In genomic region chr17:45815341-45815740, GRCm38 (mm10) we compare ENCODE assay signal across 16 mouse cellular contexts.
DNase-seq lines count a peak whose midpoint lies in the region; ATAC-seq and TF ChIP-seq lines count a peak whose summit lies in the region.
"Had no signal": no experiment of that assay in that cellular context is flagged by ENCODE, and none has a peak within 500 bp of the region (broad histone marks: within the 10 kb centered on the region; RNA-seq: fewer than 3 reads in every experiment).

No protein-coding gene starts in this region.

- H3K4me1 ChIP-seq in forebrain, embryonic 14.5 days (ENCODE audit: control insufficient read depth, insufficient read depth, low read length), result no peaks in the 10 kb centered on the region
- H3K4me1 ChIP-seq in forebrain, embryonic 16.5 days (replicated peaks; ENCODE audit: control insufficient read depth, insufficient read depth, low read length), result no peaks in the 10 kb centered on the region
- H3K4me1 ChIP-seq in lung, embryonic 14.5 days (ENCODE audit: insufficient read depth), result peaks cover 11% of the 10 kb centered on the region
- H3K4me1 ChIP-seq: midbrain, embryonic 13.5 days had no signal

- no peak overlapping the region for H3K27ac ChIP-seq in forebrain, embryonic 14.5 days (ENCODE audit: low read depth, low read length)
- no peak overlapping the region for H3K27ac ChIP-seq in forebrain, embryonic 16.5 days (ENCODE audit: low read length)
- peak overlapping the region; percentile 46; the same call in 1 of the 2 replicates for H3K27ac ChIP-seq in lung, embryonic 14.5 days (ENCODE audit: low read depth)
- H3K27ac ChIP-seq: kidney, postnatal 0 days; midbrain, embryonic 13.5 days; neural tube, embryonic 12.5 days; stomach, postnatal 0 days had no signal

- no peak for ATAC-seq in forebrain, embryonic 14.5 days
- ATAC-seq in forebrain, embryonic 16.5 days, result no peak
- ATAC-seq in lung, embryonic 14.5 days (ENCODE audit: insufficient read depth), result peak; percentile 29; the same call in 1 of the 2 replicates
- peak; percentile 33; the same call in 1 of the 2 replicates for ATAC-seq in common myeloid progenitor, adult 5-6 weeks (replicated peaks; ENCODE audit: low read depth, poor library complexity, severe bottlenecking)
- ATAC-seq in megakaryocyte-erythroid progenitor cell, adult 5-6 weeks (replicated peaks; ENCODE audit: low FRiP score, low TSS enrichment, poor library complexity, severe bottlenecking), result peak; percentile 22; the same call in 1 of the 2 replicates
- no peak for ATAC-seq in monocyte, adult 5-6 weeks (replicated peaks; ENCODE audit: insufficient number of reproducible peaks, low FRiP score, low TSS enrichment, poor library complexity, severe bottlenecking)
- ATAC-seq: activated CD4-positive, CD25-positive, alpha-beta regulatory T cell, adult 4 months; midbrain, embryonic 13.5 days had no signal

- no peaks in the 10 kb centered on the region for H3K36me3 ChIP-seq in forebrain, embryonic 14.5 days (ENCODE audit: control insufficient read depth, insufficient read depth, low read length)
- no peaks in the 10 kb centered on the region for H3K36me3 ChIP-seq in forebrain, embryonic 16.5 days (ENCODE audit: control insufficient read depth, insufficient read depth)
- H3K36me3 ChIP-seq in lung, embryonic 14.5 days (ENCODE audit: insufficient read depth), result no peaks in the 10 kb centered on the region
- H3K36me3 ChIP-seq: midbrain, embryonic 13.5 days; neural tube, embryonic 12.5 days had no signal

- H3K27me3 ChIP-seq in forebrain, embryonic 14.5 days (replicated peaks; ENCODE audit: control insufficient read depth, insufficient read depth, low read length), result no peaks in the 10 kb centered on the region
- H3K27me3 ChIP-seq in forebrain, embryonic 16.5 days (replicated peaks; ENCODE audit: control insufficient read depth, insufficient read depth, low read length), result no peaks in the 10 kb centered on the region
- H3K27me3 ChIP-seq in lung, embryonic 14.5 days (ENCODE audit: insufficient read depth, low read length), result no peaks in the 10 kb centered on the region
- H3K27me3 ChIP-seq: neural tube, embryonic 12.5 days had no signal

- H3K4me3 ChIP-seq in forebrain, embryonic 14.5 days (ENCODE audit: low read depth, low read length), result no peak overlapping the region
- H3K4me3 ChIP-seq in forebrain, embryonic 16.5 days (replicated peaks; ENCODE audit: low read length), result no peak overlapping the region
- H3K4me3 ChIP-seq in lung, embryonic 14.5 days (ENCODE audit: low read depth, low read length), result no peak overlapping the region
- H3K4me3 ChIP-seq: midbrain, embryonic 13.5 days; neural tube, embryonic 12.5 days had no signal

- WGBS in forebrain, embryonic 14.5 days, result 35% methylated on average over 7 of the region's 7 CpGs
- WGBS in forebrain, embryonic 16.5 days, result 35% methylated on average over 7 of the region's 7 CpGs
- 25% methylated on average over 7 of the region's 7 CpGs for WGBS in lung, embryonic 14.5 days

- no peak for TF ChIP-seq CTCF in lung, embryonic 14.5 days (IDR thresholded peaks at IDR 0.05; ENCODE audit: low read depth)

- no peaks in the 10 kb centered on the region for H3K9me3 ChIP-seq in forebrain, embryonic 14.5 days (replicated peaks; ENCODE audit: control insufficient read depth, low read length)
- no peaks in the 10 kb centered on the region for H3K9me3 ChIP-seq in forebrain, embryonic 16.5 days (ENCODE audit: control insufficient read depth, low read length)
- no peaks in the 10 kb centered on the region for H3K9me3 ChIP-seq in lung, embryonic 14.5 days (ENCODE audit: low read depth, low read length)
- H3K9me3 ChIP-seq: midbrain, embryonic 13.5 days; neural tube, embryonic 12.5 days had no signal

- no peak overlapping the region for H3K9ac ChIP-seq in forebrain, embryonic 14.5 days (ENCODE audit: low read length)
- H3K9ac ChIP-seq in forebrain, embryonic 16.5 days (replicated peaks; ENCODE audit: low read depth, low read length), result no peak overlapping the region
- H3K9ac ChIP-seq in lung, embryonic 14.5 days, result no peak overlapping the region
- H3K9ac ChIP-seq: midbrain, embryonic 13.5 days; neural tube, embryonic 12.5 days had no signal

- no peak overlapping the region for H3K4me2 ChIP-seq in forebrain, embryonic 14.5 days (ENCODE audit: low read length)
- no peak overlapping the region for H3K4me2 ChIP-seq in forebrain, embryonic 16.5 days (ENCODE audit: low read length)
- H3K4me2 ChIP-seq in lung, embryonic 14.5 days, result no peak overlapping the region
- H3K4me2 ChIP-seq: liver, embryonic 11.5 days; midbrain, embryonic 13.5 days had no signal

- DNase-seq in forebrain, embryonic 14.5 days (ENCODE audit: low spot score), result peak; percentile 25
- peak; percentile 63 for DNase-seq in lung, embryonic 14.5 days
- no peak for DNase-seq in lung, postnatal 25 days (ENCODE audit: low spot score)
- DNase-seq in Muller cell, postnatal 12 days (ENCODE audit: inconsistent ontology term), result no peak
- DNase-seq: cerebellum, adult 9-10 months; thymus, postnatal 4 days had no signal

Comparison
In these comparisons a context has a peak if more than half of its experiments do, and no peak if none do; other contexts are left out.
1. DNase-seq: peak in forebrain, embryonic 14.5 days (single experiment) and lung, embryonic 14.5 days (single experiment); none in lung, postnatal 25 days (single experiment) and Muller cell, postnatal 12 days (single experiment).
2. ATAC-seq: peak in lung, embryonic 14.5 days (single experiment), common myeloid progenitor, adult 5-6 weeks (single experiment) and megakaryocyte-erythroid progenitor cell, adult 5-6 weeks (single experiment); none in forebrain, embryonic 14.5 days (single experiment), forebrain, embryonic 16.5 days (single experiment) and monocyte, adult 5-6 weeks (single experiment).